Mouse (Mus musculus) embryonic facial prominence, embryonic 12.5 days (tissue): ENCODE measurements around the gene Scn4a. TPM values are rescaled to one million over a fixed set of nuclear protein-coding genes. Genes with fewer than 3 reads are reported as not detected.
"Not testable (repeated sequence)": the region's sequence is repeated elsewhere in the genome, so short reads cannot be mapped to it uniquely, and the experiment has no call there.

Source experiments
- ATAC-seq: fragments of 200-750 bp; cut with Nextera tagmentation; 2 replicates; pipeline ENCODE4 v1.8.0; 2017; ENCODE audit not compliant: insufficient number of reproducible peaks, insufficient read depth, low FRiP score, low TSS enrichment
- H3K27ac ChIP-seq: fragments of 300-500 bp; sonication (generic); 2 replicates; pipeline ENCODE4 v1.5.1; 2016; ENCODE audit warnings: mild to moderate bottlenecking
- H3K27me3 ChIP-seq: fragments of 300-500 bp; sonication (generic); 2 replicates; pipeline ENCODE4 v1.6.1; 2016; ENCODE audit warnings: mild to moderate bottlenecking, moderate library complexity
- H3K36me3 ChIP-seq: fragments of 300-500 bp; sonication (generic); 2 replicates; pipeline ENCODE4 v1.6.1; 2016; ENCODE audit warnings: mild to moderate bottlenecking
- H3K4me1 ChIP-seq: fragments of 300-500 bp; sonication (generic); 2 replicates; pipeline ENCODE4 v1.6.1; 2016
- H3K4me2 ChIP-seq: fragments of 300-500 bp; sonication (generic); replicated peaks from 2 replicates; pipeline ENCODE4 v1.6.1; 2016; ENCODE audit warnings: mild to moderate bottlenecking, moderate library complexity
- H3K4me3 ChIP-seq: fragments of 300-500 bp; sonication (generic); 2 replicates; pipeline ENCODE4 v1.5.1; 2016; ENCODE audit warnings: mild to moderate bottlenecking
- H3K9ac ChIP-seq: fragments of 300-500 bp; sonication (generic); 2 replicates; pipeline ENCODE4 v1.6.1; 2016; ENCODE audit warnings: mild to moderate bottlenecking, moderate library complexity
- H3K9me3 ChIP-seq: fragments of 300-500 bp; sonication (generic); 2 replicates; pipeline ENCODE4 v1.6.1; 2016; ENCODE audit warnings: mild to moderate bottlenecking, moderate library complexity
- WGBS: fragments of 180-500 bp; shearing (Covaris S2); methylation state at CpG from one replicate; pipeline ENCODE4 v1.1.7; 2016; 5-methylcytosine and 5-hydroxymethylcytosine counted together
- polyA plus RNA-seq: library from polyadenylated mRNA; unstranded; fragments of >200 nt; fragmentation: Nextera tagmentation; extraction: Ambion mirVana; gene quantifications from 2 replicates; pipeline ENCODE4 v1.2.1, GENCODE M21; 2016

Scn4a gene
- polyA plus RNA-seq, 1 experiment from 2014 or later = 0.05 TPM

GRCm38 (mm10) chr11:106355382-106356128 lies 2.5 kb upstream of the Scn4a start:
- Histone ChIP-seq H3K9me3 (no peaks in the 10 kb centered on the region), H3K27ac (no peak overlapping the region), H3K4me2 (no peak overlapping the region), H3K4me1 (no peaks in the 10 kb centered on the region), H3K27me3 (no peaks in the 10 kb centered on the region), H3K9ac (no peak overlapping the region), H3K36me3 (no peaks in the 10 kb centered on the region), H3K4me3 (no peak overlapping the region)
- 60% methylated on average over 19 of the region's 19 CpGs for WGBS
- ATAC-seq = no peak

- Histone ChIP-seq H3K27ac (no peak overlapping the region), H3K27me3 (no peaks in the 10 kb centered on the region), H3K36me3 (no peaks in the 10 kb centered on the region), H3K4me2 (no peak overlapping the region), H3K4me1 (no peaks in the 10 kb centered on the region), H3K4me3 (no peak overlapping the region), H3K9me3 (no peaks in the 10 kb centered on the region), H3K9ac (no peak overlapping the region)
- ATAC-seq = no peak
- 64% methylated on average over 1 of the region's 1 CpGs for WGBS
Measured at GRCm38 (mm10) chr11:106354181-106354580, 1.1 kb upstream of the Scn4a start.

- Histone ChIP-seq H3K27ac (no peak overlapping the region), H3K4me2 (no peak overlapping the region), H3K4me3 (no peak overlapping the region), H3K9me3 (no peaks in the 10 kb centered on the region), H3K36me3 (no peaks in the 10 kb centered on the region), H3K4me1 (no peaks in the 10 kb centered on the region), H3K27me3 (no peaks in the 10 kb centered on the region), H3K9ac (no peak overlapping the region)
- WGBS = 80% methylated on average over 4 of the region's 4 CpGs
- ATAC-seq = no peak
Measured at GRCm38 (mm10) chr11:106351941-106352340, 1.1 kb downstream of the Scn4a start.

GRCm38 (mm10) chr11:106351253-106351652 lies 1.8 kb downstream of the Scn4a start:
- no peak overlapping the region for H3K9ac ChIP-seq
- H3K4me3 ChIP-seq = no peak overlapping the region
- 47% methylated on average over 3 of the region's 3 CpGs for WGBS
- H3K27me3 ChIP-seq = no peaks in the 10 kb centered on the region
- H3K36me3 ChIP-seq = no peaks in the 10 kb centered on the region
- no peak for ATAC-seq
- no peak overlapping the region for H3K4me2 ChIP-seq
- H3K9me3 ChIP-seq = no peaks in the 10 kb centered on the region
- H3K4me1 ChIP-seq = no peaks in the 10 kb centered on the region
- H3K27ac ChIP-seq = no peak overlapping the region

GRCm38 (mm10) chr11:106350853-106351252 lies 2.2 kb downstream of the Scn4a start:
- Histone ChIP-seq H3K4me1 (no peaks in the 10 kb centered on the region), H3K27ac (no peak overlapping the region), H3K27me3 (no peaks in the 10 kb centered on the region), H3K4me2 (no peak overlapping the region), H3K9ac (no peak overlapping the region), H3K4me3 (no peak overlapping the region), H3K36me3 (no peaks in the 10 kb centered on the region), H3K9me3 (no peaks in the 10 kb centered on the region)
- ATAC-seq = no peak
- 42% methylated on average over 5 of the region's 5 CpGs for WGBS

- no peaks in the 10 kb centered on the region for H3K27me3 ChIP-seq
- H3K4me2 ChIP-seq = no peak overlapping the region
- no peaks in the 10 kb centered on the region for H3K36me3 ChIP-seq
- ATAC-seq = no peak
- no peaks in the 10 kb centered on the region for H3K4me1 ChIP-seq
- H3K4me3 ChIP-seq = no peak overlapping the region
- no peaks in the 10 kb centered on the region for H3K9me3 ChIP-seq
- no peak overlapping the region for H3K27ac ChIP-seq
- WGBS = 82% methylated on average over 6 of the region's 6 CpGs
- no peak overlapping the region for H3K9ac ChIP-seq
Measured at GRCm38 (mm10) chr11:106349772-106350171, 3.3 kb downstream of the Scn4a start.

GRCm38 (mm10) chr11:106344910-106345309 lies 8.2 kb downstream of the Scn4a start:
- Histone ChIP-seq H3K4me3 (no peak overlapping the region), H3K36me3 (no peaks in the 10 kb centered on the region), H3K27me3 (no peaks in the 10 kb centered on the region), H3K4me1 (0 out of 2 replicates have a peak, but pooled peaks cover 4% of the 10 kb centered on the region), H3K4me2 (no peak overlapping the region), H3K9ac (no peak overlapping the region), H3K27ac (no peak overlapping the region), H3K9me3 (no peaks in the 10 kb centered on the region)
- 43% methylated on average over 6 of the region's 6 CpGs for WGBS
- no peak for ATAC-seq

GRCm38 (mm10) chr11:106340990-106341520 lies 12.0 kb downstream of the Scn4a start:
- Histone ChIP-seq H3K36me3 (no peaks in the 10 kb centered on the region), H3K4me1 (0 out of 2 replicates have a peak, but pooled peaks cover 4% of the 10 kb centered on the region), H3K4me2 (no peak overlapping the region), H3K4me3 (no peak overlapping the region), H3K9ac (no peak overlapping the region), H3K27ac (no peak overlapping the region), H3K9me3 (no peaks in the 10 kb centered on the region), H3K27me3 (no peaks in the 10 kb centered on the region)
- no peak for ATAC-seq
- 77% methylated on average over 9 of the region's 9 CpGs for WGBS

GRCm38 (mm10) chr11:106339323-106339722 lies 13.8 kb downstream of the Scn4a start:
- ATAC-seq, H3K27ac ChIP-seq, H3K27me3 ChIP-seq, H3K9ac ChIP-seq, H3K9me3 ChIP-seq, H3K4me3 ChIP-seq, H3K4me2 ChIP-seq, H3K4me1 ChIP-seq, H3K36me3 ChIP-seq: not testable (repeated sequence)
- 93% methylated on average over 4 of the region's 4 CpGs for WGBS

GRCm38 (mm10) chr11:106338870-106339269 lies 14.2 kb downstream of the Scn4a start:
- Histone ChIP-seq H3K4me3 (no peak overlapping the region), H3K27me3 (no peaks in the 10 kb centered on the region), H3K36me3 (no peaks in the 10 kb centered on the region), H3K9ac (no peak overlapping the region), H3K4me2 (no peak overlapping the region), H3K27ac (no peak overlapping the region), H3K4me1 (peaks cover 8% of the 10 kb centered on the region; the same call in 1 of the 2 replicates), H3K9me3 (no peaks in the 10 kb centered on the region)
- no peak for ATAC-seq
- 78% methylated on average over 7 of the region's 7 CpGs for WGBS

GRCm38 (mm10) chr11:106338029-106338428 lies 15.1 kb downstream of the Scn4a start:
- Histone ChIP-seq H3K9me3 (no peaks in the 10 kb centered on the region), H3K4me3 (no peak overlapping the region), H3K36me3 (no peaks in the 10 kb centered on the region), H3K9ac (no peak overlapping the region), H3K27ac (no peak overlapping the region), H3K4me1 (peaks cover 8% of the 10 kb centered on the region; the same call in 1 of the 2 replicates), H3K27me3 (no peaks in the 10 kb centered on the region), H3K4me2 (no peak overlapping the region)
- ATAC-seq = no peak
- 79% methylated on average over 5 of the region's 5 CpGs for WGBS

- WGBS = 4% methylated on average over 2 of the region's 2 CpGs
- H3K4me3 ChIP-seq = no peak overlapping the region
- ATAC-seq = no peak
- H3K9me3 ChIP-seq = no peaks in the 10 kb centered on the region
- H3K4me2 ChIP-seq = no peak overlapping the region
- H3K27ac ChIP-seq = no peak overlapping the region
- H3K4me1 ChIP-seq = peaks cover 4% of the 10 kb centered on the region; the same call in 1 of the 2 replicates
- H3K36me3 ChIP-seq = no peaks in the 10 kb centered on the region
- no peak overlapping the region for H3K9ac ChIP-seq
- H3K27me3 ChIP-seq = no peaks in the 10 kb centered on the region
Measured at GRCm38 (mm10) chr11:106334066-106334465, 19.0 kb downstream of the Scn4a start.
